Mouse (Mus musculus) 3134 (cell line): Measurements from ENCODE around the gene Ptpdc1.
A peak's percentile ranks its signal among the peaks of the same experiment; 100 is the strongest.

Experiments
- DNase-seq: peaks from one replicate; pipeline ENCODE4 v3.0.0-alpha.2; 2011; ENCODE audit warnings: low spot score; ENCODE audit not compliant: insufficient read length; ENCODE audit errors: extremely low read depth

Gene Ptpdc1

DNA sequence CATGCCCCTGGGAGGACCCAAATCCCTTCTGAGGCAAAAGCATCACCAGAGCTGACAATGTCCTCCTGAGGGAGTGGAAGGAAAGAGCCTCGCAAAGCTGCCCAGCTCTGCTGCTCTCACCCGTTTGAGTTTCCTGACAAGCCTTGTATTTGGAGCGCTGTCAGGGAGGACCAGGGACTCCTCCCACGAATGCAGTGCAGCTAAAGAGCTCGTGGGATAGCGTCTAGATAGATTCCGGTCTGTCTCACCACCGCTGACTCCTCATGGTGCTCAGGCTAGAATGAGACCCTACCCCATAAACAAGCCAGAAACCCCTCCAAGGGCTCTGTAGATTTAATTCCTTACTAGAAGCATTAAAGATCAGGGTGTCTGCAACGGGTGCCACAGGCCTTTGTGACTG is 32.3 kb upstream of the Ptpdc1 start:
- no peak for DNase-seq

DNA sequence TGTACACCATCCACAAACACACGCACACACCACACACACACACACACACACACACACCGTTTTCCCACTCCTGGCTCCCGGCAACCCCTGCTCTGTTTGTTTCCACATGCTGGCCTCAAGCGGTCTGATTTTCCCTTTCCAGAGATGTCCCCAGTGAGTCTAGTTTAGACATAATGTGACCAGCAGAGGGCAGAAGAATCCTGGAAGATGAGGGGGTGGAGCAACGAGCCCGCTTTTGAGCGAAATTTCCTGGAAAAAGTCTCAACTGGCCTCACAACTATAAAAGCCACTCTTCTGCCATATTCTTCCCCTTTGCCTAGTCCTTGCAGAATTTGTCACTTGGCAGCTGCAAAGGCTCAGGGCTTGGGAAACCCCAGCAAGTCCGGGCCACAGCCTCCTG is 30.2 kb upstream of the Ptpdc1 start:
- DNase-seq = peak; percentile 31

DNA sequence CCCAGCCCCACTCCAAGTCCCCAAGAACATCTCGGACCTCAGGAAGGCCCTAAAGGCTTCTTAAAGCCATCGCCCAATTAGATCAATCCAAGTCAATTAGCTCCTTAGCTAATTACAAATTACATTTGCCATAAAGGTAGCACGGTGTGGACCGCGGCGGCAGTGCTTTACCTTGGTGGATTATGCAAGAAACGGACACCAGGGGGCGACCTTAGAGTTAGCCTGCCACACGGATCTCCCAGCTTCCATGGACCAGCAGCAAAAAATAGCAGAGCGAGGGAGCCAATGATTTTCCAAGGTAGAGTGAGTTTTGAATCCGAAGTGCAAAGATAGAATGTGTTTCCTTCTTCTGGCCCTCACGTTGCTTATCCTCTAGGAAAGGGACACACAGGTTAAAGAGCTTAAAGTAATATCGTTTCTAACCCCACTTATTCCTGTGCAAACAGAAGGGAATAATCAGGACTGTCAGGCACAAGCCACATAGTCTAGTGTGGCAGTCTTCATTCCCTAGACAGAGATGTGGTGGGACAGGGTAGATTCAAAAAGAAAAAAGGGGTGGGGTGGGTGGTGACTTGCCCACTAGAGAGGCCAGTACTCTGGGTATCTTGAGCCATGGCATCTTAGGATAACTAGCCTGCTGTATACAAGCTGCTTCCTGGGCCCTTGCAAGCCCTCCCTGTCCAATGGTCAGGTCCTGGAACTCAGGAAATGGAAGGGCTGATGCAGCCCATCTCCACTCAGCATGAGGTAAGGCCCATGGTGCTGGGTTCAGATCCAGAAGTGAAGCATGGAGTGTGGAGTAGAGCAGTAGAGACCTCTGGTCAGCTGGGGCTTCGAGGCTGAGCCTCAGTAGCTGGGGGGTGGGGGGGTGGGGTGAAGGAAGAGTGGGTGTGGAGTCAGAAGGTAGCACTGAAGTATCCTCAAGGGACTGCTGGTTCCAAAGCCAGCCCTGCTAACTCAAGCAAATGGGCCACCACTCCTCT is 28.6 kb upstream of the Ptpdc1 start:
- DNase-seq = no peak

DNA sequence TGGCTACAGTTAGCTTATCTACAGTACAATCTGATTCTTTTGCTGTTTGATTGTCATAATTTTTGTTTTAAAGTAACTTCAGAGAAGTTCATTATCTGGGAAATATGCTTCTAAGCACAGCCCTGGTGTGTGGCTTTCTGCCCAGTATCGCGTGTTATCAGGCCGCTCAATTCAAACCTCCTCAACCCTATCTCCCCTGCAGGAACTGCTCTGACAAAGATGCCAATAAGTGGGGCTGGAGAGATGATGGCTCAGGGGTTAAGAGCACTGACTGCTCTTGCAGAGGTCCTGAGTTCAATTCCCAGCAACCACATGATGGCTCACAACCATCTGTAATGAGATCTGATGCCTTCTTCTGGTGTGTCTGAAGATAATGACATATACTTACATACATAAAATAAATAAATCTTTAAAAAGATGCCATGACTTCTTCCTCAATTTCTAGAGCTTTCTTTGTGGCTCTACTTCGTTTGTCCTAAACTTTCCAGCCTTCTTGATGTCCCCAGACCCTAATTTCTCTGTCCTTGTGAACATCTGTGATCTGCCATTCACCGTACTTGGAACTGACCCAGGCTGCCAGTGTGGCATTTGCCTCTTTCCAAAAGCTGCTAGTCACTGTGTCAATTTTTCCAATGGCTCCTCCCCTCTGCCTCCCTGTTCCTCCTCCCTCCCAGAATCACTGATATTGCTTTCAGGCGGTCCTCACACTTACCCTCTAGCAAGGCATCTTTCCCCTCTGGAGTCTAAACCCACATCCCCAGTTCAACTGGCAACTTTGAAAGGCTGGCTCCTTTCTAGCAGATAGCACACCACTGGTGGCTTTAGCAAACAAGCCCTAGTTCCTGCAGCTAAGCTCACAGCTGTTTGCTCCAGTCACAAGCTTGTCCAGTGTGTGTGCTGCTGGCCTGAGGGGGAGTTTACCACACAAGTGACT is 25.9 kb upstream of the Ptpdc1 start:
- DNase-seq = no peak

DNA sequence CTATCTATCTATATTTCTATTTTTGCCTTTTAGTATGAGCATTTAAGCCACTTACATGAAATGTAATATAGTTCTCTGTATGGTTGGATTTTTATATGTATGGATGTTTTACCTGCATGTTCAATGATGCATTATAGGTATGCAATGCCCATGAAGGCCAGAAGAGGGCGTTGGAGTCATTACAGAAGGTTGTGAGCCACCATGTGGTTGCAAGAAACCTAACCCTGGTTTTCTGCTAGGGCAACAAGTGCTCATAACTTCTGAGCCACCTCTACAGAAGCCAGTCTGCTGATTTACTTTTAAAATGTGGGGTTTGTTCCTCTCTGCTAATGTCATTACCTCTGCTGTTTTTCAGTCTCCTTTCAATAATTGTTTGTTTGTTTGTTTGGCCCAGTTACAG is 25.2 kb upstream of the Ptpdc1 start:
- DNase-seq = no peak

DNA sequence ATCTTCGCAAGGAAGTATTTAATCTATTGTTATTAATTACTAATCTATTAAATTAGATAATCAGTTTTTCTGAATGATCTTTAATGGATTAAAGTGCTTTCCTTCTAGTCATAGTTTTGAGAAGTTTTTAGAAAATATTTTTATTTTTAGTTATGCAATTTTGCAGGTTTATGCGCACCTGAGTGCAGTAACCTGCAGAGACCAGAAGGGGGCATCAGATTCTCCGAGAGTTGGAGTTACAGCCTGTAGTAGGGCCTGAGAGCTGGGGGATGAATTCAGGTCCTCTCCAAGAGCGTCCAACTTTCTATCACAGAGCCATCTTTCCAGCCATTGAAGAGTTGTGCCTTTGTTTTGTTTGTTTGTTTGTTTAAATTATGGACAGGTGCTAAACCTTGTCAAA is 21.2 kb upstream of the Ptpdc1 start:
- DNase-seq = no peak

DNA sequence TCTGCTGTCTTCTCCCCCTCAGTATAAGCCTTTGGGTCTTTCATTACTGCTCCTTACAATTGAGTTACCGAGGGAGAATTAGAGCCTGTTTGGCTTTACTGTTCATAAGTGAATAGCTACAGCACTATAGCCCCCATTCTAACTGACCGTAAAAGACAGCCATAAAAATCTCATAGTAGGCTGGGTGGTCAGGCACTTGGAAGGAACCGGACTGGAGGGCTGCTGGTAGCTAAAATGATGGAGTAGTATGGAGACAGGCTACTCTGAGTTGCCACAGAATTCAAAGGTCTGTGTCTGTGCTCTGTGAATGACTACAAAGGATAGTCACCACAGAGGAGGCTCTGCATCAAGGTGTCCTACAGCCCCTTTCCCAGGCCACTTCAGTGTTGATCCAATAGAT is 18.5 kb upstream of the Ptpdc1 start:
- no peak for DNase-seq

DNA sequence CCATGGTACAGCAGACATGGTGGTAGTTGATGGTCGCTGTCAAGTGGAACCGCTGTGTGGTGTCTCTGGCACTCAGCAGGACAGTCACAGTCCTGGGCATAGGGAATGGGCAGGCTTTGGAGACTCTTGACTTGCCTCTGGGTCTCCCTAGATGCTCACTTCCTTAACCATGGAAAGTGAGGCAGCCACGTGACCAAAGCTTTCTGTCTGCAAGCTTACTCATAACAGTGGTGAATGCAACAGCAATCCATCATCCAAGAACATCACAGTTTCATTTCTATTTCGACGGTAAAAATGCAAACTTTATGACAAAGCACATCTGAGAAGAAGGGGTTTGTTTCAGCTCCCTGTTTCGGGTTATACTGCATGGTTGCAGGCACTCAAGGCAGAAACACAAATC is 17.6 kb upstream of the Ptpdc1 start:
- DNase-seq = no peak

DNA sequence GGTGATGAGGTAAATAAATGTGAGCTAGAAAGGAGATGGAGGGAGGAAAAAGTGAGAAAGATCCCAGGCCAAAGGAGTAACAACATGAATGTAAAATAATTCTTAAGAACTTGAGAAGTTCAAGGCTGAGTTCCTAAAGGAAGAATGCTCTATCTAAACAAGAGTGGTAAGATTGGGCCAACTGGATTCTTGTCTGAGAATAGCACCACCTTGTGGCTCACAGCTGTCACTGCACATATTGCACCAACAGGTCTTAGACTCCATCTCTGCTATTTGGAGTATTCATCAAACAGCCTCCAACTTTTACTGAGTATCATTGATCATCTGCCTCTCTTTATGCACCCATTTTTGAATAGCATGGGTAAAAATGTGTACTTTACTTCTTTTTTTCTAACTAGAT is 14.1 kb upstream of the Ptpdc1 start:
- DNase-seq = no peak

DNA sequence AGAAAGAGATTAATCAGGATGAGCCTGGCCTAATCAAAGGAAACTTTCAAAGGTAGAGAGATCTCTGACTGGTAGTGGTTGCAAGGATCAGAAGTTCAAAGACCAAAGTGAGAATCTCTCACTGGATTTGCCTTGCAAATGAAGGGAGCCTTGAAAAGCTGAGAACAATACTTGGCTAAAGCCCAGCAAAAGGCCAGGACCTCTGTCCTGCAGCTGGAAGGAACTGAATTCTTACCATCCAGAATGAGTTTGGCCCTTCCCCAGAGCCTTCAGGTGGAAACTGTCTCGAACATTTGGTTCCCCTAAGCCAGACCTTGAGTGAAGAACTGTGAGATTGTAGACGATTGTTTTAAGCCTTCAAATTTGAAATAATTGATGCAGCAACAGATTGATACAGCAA is 12.2 kb upstream of the Ptpdc1 start:
- DNase-seq = no peak

DNA sequence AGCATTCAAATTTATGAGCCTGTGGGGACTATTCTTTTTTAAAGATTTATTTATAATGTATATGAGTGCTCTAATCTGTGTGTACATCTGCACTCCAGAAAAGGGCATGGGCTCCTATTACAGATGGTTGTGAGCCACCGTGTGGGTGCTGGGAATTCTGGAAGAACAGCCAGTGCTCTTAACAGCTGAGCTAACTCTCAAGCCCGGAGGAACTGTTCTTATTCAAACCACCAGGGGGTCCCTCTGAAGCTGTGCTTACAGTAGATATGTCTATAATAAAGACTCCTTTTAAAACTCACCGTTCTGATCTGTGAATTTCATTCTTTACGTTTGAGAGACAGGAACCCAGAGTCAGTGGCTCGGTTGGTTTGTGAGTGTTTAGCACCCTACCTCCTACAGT is 6.2 kb upstream of the Ptpdc1 start:
- DNase-seq = no peak

DNA sequence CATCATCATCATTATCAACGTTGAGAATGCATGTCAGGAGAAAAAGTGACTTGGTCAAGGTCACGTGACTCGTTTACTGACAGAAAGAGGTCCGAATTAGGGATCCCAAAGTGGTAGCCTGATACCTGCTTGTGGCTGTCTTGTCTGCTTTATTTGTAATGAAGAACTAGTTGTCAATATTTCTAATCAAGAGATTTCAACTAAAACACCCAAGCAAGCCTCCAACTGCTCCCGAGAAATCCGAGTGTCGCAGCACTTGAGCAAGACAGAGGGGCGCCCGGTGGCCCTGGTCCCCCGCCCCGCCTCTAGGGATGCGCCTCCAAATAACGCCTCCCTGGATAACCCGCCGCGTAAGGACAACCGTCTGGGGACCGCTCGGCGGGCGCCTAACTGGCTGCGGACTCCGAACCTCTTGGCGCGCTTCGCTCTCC is 481 bp downstream of the Ptpdc1 start:
- DNase-seq = no peak

DNA sequence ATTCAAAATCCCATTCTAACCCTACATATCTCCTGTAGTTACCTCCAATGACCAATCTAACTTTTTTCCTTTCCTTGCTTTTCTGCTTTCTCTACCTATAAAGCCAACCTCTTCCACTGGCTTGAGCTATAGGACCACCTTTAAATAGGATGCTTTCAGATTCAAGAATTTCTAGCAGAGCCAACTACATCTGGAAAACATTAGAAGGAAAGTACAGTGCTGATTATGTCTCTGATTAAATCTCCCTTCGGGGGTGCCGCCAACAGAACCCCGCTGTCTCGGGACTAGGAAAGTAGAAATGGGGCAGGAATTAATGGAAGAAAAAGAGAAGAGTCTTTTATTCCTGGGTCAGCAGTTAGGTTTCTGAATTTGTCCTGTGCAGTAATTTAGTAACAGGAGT is 6.6 kb downstream of the Ptpdc1 start:
- no peak for DNase-seq

DNA sequence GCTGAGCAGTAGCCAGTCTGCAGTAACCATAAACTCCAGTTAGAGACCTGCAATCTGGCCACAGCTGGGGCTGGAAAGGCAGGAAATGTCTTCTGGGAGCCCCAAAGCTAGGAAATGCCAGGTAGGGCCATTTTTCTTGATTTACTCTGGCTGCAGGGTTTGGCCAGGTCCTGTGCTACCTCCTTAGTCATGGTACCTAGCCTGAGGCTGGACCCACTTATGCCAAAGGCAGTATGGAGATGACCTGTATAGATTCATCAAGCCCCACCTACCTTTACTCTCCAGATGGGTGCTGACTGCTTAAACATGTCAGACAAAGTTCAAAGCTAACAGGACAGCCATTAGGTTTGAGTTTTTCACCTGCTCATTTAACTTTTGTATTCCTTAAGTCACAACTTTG is 7.7 kb downstream of the Ptpdc1 start:
- no peak for DNase-seq

DNA sequence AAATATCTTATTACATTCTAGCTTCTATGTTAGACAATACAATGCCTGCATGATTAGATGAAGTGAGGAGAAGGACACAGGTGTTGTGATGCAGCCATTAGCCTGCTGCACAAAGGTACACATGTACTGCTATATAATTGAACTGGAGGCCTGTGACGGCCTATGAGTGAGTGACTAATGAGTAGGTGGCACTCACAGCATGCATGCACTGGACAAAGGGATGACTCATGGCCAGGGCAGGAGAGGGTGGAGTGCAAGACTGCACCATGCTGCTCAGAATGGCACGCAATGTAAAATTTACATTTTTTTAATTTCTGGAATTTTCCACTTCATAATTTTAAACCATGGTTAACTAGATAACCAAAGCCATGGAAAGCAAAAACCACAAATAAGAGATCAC is 10.9 kb downstream of the Ptpdc1 start:
- DNase-seq = no peak

DNA sequence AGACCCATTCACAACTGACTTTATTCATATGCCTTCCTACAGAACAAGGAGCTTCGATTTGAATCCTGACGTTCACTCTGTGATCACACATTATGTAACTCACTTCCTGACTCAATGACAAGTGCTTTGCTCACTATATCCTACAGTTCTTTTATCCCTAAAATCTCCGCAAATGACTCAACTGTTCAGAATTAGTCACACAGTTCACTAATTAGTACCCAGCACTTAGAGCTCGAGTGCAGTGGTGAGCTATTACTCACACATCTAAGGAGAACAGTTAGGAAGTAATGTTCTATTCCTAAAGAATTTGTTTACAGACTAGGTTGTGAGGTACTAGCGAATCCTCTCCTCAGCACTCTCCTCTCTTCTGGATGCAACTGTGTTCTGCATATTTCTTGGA is 16.4 kb downstream of the Ptpdc1 start:
- no peak for DNase-seq

DNA sequence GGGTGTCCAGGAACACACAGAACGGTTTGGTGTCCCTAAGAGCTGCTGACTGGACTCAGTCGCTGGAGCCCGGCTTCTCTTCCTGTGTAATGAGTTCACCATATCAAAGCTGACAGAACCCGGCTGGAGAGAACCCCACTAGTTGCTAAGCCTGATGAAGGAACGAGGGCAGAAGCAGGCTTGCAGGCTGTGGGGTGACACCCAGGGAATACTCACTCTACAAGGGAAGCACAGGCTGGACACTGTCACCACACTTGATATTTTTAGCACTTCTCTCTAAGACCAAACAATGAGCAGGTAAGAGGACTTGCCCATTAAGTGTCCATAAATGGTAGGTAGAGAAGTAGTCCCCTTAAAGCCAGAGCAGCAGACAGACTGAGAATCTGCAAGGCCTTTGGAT is 20.9 kb downstream of the Ptpdc1 start:
- DNase-seq = no peak

DNA sequence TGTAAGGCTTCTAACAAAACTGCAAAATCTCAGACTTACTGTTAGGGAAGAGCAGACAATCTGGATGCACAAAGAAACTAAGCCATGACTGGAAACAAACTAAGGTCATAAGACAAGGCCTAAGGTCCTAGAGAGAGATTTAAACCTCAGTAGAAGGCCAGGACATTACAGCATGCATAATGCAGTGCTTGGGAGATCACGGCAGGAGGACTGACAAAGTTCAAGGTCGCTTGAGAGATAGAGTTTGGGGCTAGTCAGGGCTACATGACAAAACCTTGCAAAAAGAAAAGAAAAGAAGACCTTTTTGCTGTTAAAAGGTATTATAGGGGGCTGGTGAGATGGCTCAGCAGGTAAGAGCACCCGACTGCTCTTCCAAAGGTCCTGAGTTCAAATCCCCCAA is 22.2 kb downstream of the Ptpdc1 start:
- DNase-seq = no peak

DNA sequence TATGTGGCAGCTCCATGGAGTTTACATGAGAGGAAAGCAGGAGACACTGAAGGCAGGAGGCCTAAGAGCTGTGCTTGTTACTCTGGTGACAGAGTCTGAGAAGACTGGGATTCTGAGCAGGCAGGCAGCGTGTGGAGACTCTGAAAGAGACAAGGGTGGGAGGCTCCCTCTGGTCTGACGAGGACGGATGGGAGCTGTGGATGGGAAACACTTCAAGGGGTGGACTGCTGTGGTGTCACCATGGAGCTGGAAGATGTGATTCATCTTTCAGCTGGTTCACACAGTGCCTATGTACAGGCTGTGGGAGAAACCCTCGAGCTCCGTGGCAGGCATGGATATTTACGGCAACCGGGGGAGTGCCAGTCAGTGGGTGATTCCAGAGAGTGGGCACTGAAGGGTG is 30.9 kb downstream of the Ptpdc1 start:
- no peak for DNase-seq

DNA sequence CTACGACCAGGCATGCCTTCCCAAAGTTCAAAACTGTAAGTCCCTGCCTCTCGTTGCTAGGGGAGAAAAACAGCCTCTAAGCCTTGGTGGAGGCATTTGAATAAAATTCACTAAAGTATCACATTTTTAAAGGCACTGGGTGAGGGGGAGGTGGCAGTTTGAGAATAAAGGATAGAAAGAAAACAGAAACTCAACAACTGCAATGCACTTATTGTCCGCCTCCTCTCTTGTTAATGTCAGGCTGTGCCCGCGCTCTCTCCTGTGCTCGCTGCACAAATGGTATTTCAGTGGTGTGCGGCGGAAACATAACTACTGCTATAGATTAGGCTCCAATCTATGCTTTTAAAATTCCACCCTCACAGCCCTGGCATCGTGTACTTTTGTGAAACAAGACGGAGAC is 31.4 kb downstream of the Ptpdc1 start:
- no peak for DNase-seq

DNA sequence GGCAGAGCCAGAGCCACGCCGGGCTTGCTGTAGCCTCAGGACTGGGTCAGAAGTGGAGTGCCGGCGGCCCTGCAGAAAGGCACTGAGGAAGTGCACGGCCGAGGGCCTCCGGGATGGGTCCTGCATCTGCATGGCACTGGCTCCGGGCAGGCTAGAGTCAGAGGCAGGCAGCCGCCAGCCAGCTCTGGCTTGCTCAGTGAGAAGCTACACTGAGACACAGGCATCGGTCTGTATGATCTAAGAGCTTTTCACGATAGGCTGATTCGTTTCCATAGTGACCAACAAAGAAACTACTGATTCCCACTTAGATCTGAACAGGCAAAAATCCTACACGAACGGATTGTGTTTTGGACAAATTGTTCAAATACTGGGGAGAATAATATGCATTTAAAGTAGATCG is 32.3 kb downstream of the Ptpdc1 start:
- DNase-seq = no peak

DNA sequence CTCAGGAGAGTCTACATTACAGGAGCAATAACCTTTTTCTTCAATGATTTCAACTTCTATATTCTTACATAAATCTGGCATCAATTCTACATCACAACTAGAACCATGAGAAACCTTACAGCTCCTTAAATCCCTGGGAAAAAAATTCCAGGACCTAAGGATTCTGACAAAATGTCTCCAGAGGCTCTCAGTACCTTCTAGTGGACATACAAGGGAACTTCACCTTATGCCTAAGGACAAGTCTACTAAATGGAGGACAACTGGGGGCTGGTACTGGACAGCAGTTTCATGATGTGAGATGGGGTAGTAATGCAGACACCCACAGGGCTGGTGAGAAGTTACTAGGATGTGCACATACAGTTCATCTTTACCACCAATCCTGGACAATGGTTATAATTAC is 34.7 kb downstream of the Ptpdc1 start:
- no peak for DNase-seq
